Mouse (Mus musculus): ENCODE measurements around the gene Srpk3.

DNA sequence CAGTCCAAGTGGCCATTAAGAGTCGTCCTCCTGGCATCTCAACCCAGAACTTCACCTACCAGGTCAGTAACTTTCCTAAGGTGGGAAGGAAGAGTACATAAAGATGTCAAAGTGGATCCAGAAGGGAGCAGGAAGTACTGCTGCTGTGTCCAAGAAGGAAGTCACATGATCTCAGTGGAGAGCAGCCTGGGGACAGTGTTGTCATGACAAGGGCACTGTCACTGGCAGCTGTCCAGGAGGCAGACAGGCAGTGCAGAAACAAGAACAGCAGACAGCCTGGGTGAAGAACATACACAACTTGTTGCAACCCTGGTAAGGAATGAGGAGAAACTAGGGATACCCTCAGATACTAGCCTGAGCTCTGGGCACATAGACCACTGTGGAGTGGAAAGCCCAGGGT lies 8.9 kb upstream of the Srpk3 start:
- TF ChIP-seq CTCF (IDR thresholded peaks at IDR 0.05) (no peak), EP300 (IDR thresholded peaks at IDR 0.05) (no peak)
